Mouse (Mus musculus) erythroblast, embryonic 14.5 days (primary cell): ENCODE results near the gene Ugt1a5. TPM values are rescaled to one million over a fixed set of nuclear protein-coding genes. Genes with fewer than 3 reads are reported as not detected.
"Not testable (repeated sequence)": the region's sequence is repeated elsewhere in the genome, so short reads cannot be mapped to it uniquely, and the experiment has no call there.

Source experiments
- H3K27me3 ChIP-seq: 2 replicates; pipeline ENCODE4 v1.6.1; 2012; ENCODE audit warnings: inconsistent platforms; ENCODE audit not compliant: control insufficient read depth
- H3K36me3 ChIP-seq: 2 replicates; pipeline ENCODE4 v1.6.1; 2012; ENCODE audit warnings: mild to moderate bottlenecking, inconsistent platforms; ENCODE audit not compliant: control insufficient read depth
- H3K4me1 ChIP-seq: 2 replicates; pipeline ENCODE4 v1.6.1; 2012; ENCODE audit warnings: inconsistent platforms; ENCODE audit not compliant: control insufficient read depth
- H3K4me3 ChIP-seq: replicated peaks from 2 replicates; pipeline ENCODE3; 2012; ENCODE audit warnings: moderate library complexity, mild to moderate bottlenecking, inconsistent platforms
- H3K9me3 ChIP-seq: 2 replicates; pipeline ENCODE4 v1.6.1; 2012; ENCODE audit warnings: low read length, inconsistent platforms, mixed read lengths; ENCODE audit not compliant: control insufficient read depth
- GATA1 ChIP-seq: IDR thresholded peaks from 2 replicates; pipeline ENCODE4 v1.6.1; 2012; ENCODE audit warnings: low read length, inconsistent platforms, mixed read lengths
- TAL1 ChIP-seq: IDR thresholded peaks from 3 replicates; pipeline ENCODE4 v1.6.1; 2012; ENCODE audit warnings: low read length, inconsistent platforms, mixed read lengths
- polyA plus RNA-seq: library from polyadenylated mRNA; stranded (reverse); fragments of >175 nt; gene quantifications from 2 replicates; pipeline ENCODE4 v1.2.3, GENCODE M21; 2012

Gene Ugt1a5
- polyA plus RNA-seq, 1 experiment = not detected

GRCm38 (mm10) chr1:88137264-88137663, 28.5 kb upstream of the Ugt1a5 start:
- Histone ChIP-seq H3K36me3 (no peaks in the 10 kb centered on the region), H3K4me1 (peaks cover 2% of the 10 kb centered on the region), H3K9me3 (no peaks in the 10 kb centered on the region), H3K4me3 (no peak overlapping the region), H3K27me3 (no peaks in the 10 kb centered on the region)
- TF ChIP-seq GATA1 (no peak), TAL1 (no peak)

GRCm38 (mm10) chr1:88138145-88138544, 27.7 kb upstream of the Ugt1a5 start:
- Histone ChIP-seq H3K36me3 (no peaks in the 10 kb centered on the region), H3K27me3 (no peaks in the 10 kb centered on the region), H3K4me3 (no peak overlapping the region), H3K4me1 (peaks cover 2% of the 10 kb centered on the region), H3K9me3 (no peaks in the 10 kb centered on the region)
- TF ChIP-seq GATA1 = no peak
- no peak for TF ChIP-seq TAL1

DNA sequence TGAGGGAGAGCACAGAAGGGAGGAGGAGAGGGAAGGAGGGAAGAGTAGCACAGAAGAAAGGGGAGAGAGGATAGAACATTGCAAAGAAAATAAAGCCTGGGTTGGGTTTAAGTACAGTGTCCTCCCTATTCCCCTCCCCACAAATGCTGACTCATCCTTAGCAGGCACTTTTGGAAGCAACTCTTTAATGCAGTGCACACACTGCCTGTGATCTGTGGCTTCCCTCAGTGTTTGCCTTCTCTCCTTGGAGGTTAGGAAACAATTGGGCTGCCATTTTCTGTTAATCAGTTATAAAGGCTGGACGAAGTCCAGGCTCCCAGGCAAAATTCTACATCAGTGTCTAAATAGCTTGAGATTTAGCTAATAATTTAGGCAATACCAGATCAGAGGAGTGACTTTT, 25.3 kb upstream of the Ugt1a5 start:
- not testable (repeated sequence) for H3K4me1 ChIP-seq, H3K36me3 ChIP-seq, H3K4me3 ChIP-seq, H3K9me3 ChIP-seq, H3K27me3 ChIP-seq

DNA sequence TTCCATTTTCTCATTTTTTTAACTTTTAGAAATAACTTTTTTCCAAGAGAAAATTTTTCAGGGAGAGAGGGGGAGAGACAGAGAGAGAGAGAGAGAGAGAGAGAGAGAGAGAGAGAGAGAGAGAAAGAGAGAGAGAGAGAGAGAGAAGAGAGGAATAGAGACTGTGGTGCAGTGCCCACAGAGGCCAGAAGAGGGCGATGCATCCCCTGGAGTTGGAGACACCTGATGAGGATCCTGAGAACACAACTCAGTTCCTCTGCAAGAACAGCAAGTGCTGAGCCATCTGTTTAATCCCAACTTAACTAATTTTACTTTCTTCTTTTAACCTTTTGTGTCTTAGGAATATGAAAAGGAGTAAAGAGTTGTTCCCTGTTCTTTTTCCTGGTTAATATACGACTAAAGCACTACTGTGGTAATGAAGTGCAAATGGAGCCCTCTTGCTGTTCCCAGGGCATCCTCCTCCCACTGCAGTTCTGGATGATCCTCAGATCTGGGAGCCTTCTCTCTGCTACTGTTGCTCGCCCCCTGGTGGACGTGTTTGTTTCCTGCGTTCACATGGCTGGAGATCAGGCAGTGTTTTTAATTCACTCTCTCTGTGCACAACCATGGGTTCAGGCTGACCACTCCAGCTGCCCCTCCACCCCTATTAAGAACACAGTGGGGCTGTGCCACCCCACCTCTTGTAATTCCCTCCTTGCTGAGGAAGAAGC, 21.7 kb upstream of the Ugt1a5 start:
- not testable (repeated sequence) for H3K9me3 ChIP-seq, H3K4me1 ChIP-seq, H3K4me3 ChIP-seq, H3K27me3 ChIP-seq, H3K36me3 ChIP-seq

DNA sequence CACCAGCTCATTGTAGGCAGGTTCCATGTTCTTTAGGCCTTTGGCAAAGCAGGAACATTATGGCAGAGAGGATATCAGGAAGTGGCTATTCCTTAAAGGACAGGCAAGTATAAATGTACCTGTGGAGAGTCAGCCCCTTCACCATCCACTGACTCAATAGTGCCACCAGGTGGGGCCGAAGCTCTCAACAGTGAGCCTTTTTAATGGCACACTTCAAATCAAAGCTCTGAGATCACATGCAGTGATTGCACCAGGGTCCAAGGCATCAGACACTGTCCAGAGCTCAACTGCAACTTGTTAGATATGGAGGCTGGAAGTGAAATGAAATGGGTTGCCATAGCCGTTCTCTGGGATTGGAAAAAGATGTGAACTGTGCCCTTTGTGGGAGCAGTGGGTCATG, 20.5 kb upstream of the Ugt1a5 start:
- not testable (repeated sequence) for H3K36me3 ChIP-seq, H3K9me3 ChIP-seq, H3K4me1 ChIP-seq, H3K27me3 ChIP-seq, H3K4me3 ChIP-seq

DNA sequence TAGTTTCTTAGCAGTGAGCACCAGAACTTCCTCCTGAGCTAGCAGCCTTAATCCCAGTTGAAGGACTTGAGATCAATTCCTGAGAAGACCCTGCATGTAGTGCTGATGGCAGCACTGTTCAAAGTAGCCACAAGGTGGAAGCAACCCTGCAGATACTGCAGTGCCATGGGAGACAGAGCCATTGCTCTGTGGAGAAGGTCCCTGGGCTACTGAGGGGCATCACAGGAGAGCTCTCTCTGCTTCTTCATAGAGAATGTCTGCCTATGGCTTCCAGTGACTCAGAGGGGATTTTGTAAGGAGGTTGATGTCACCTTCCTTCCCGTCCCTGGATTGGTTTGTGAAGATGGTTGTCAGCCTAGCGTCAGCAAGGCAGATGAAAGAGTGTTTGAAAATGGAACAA, 15.7 kb upstream of the Ugt1a5 start:
- H3K4me3 ChIP-seq, H3K4me1 ChIP-seq, H3K36me3 ChIP-seq, H3K9me3 ChIP-seq, H3K27me3 ChIP-seq: not testable (repeated sequence)

GRCm38 (mm10) chr1:88158430-88158829, 7.4 kb upstream of the Ugt1a5 start:
- H3K27me3 ChIP-seq = no peaks in the 10 kb centered on the region
- no peak for TF ChIP-seq TAL1
- TF ChIP-seq GATA1 = no peak
- no peak overlapping the region for H3K4me3 ChIP-seq
- H3K9me3 ChIP-seq = no peaks in the 10 kb centered on the region
- H3K36me3 ChIP-seq = no peaks in the 10 kb centered on the region
- no peaks in the 10 kb centered on the region for H3K4me1 ChIP-seq

DNA sequence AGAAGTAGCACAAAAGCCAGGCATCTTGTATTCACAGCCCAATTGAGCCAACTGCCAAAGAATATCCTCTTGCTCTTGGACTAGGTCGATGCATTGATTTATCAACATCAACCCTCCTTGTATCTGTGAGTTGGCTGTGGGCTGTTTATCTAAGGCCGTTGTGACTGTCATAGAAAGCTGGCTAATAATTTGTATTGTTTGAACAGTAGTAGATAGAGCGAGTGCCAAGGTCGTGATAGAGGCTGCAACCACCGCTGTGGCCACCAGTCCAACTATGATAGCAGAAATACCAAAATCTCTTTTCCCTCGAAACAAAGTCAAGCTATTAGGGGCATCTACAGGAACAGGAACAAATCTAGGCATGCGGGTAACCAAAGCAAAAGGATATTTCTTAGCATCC, 6.4 kb downstream of the Ugt1a5 start:
- peaks cover 15% of the 10 kb centered on the region for H3K9me3 ChIP-seq
- H3K4me3 ChIP-seq, H3K4me1 ChIP-seq, H3K36me3 ChIP-seq, H3K27me3 ChIP-seq: not testable (repeated sequence)

DNA sequence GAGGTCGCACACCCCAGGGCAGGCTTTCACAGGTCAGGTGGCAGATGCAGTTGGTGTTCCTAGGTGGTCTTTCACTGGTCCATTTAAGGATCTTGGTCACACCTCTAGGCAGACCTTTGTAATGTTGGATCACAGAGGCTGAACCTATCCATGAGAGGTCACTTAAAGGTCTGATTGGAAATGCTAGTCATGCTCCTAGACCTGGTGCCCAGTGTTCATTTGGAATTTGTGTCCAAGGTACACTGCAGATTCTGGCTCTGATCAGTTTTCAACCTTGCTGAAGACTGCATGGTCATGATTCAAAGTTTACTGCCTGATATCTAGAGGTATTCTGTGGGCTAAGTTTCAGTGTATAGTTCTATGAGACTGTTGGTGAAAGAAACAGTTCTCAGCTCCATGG, 13.8 kb downstream of the Ugt1a5 start:
- Histone ChIP-seq H3K4me1 (no peaks in the 10 kb centered on the region), H3K4me3 (no peak overlapping the region), H3K36me3 (no peaks in the 10 kb centered on the region; the same call in 1 of the 2 replicates), H3K9me3 (peaks cover 22% of the 10 kb centered on the region), H3K27me3 (no peaks in the 10 kb centered on the region)
- TF ChIP-seq GATA1 (no peak), TAL1 (no peak)

GRCm38 (mm10) chr1:88186325-88186935, 20.6 kb downstream of the Ugt1a5 start:
- no peaks in the 10 kb centered on the region for H3K36me3 ChIP-seq
- no peaks in the 10 kb centered on the region for H3K4me1 ChIP-seq
- peaks cover 2% of the 10 kb centered on the region; the same call in 1 of the 2 replicates for H3K27me3 ChIP-seq
- H3K4me3 ChIP-seq = no peak overlapping the region
- no peak for TF ChIP-seq TAL1
- no peak for TF ChIP-seq GATA1
- H3K9me3 ChIP-seq = no peaks in the 10 kb centered on the region
